Mouse (Mus musculus) liver, embryonic 18 days (tissue): ENCODE measurements around the gene Mical1. TPM values are rescaled to one million over a fixed set of nuclear protein-coding genes. Genes with fewer than 3 reads are reported as not detected.

Experiments
- polyA plus RNA-seq: library from polyadenylated mRNA; depleted of rRNA; stranded (reverse); fragments of >200 nt; gene quantifications from 2 replicates; pipeline ENCODE4 v1.2.3, GENCODE M21; 2012; rRNA removed

Gene Mical1
- polyA plus RNA-seq = 4.7 and 5.3 TPM in 2 replicates

GRCm38 (mm10) chr10:41476171-41477017, at the start of gene Mical1:
TSS of gene Mical1 (plus strand) at chr10:41476314.

GRCm38 (mm10) chr10:41450137-41450670, 25.9 kb upstream of the Mical1 start, which contains the start of gene Zbtb24:
TSS of gene Zbtb24 (plus strand) at chr10:41450383.

GRCm38 (mm10) chr10:41489708-41490517, 13.8 kb downstream of the Mical1 start, which contains the start of the genes Smpd2 and Ppil6:
TSS of gene Smpd2 (minus strand) at chr10:41490369.
TSS of gene Ppil6 (plus strand) at chr10:41490439.

GRCm38 (mm10) chr10:41518981-41519618, 43.0 kb downstream of the Mical1 start, which contains the start of gene Cd164:
TSS of gene Cd164 (plus strand) at chr10:41519414.

Other genes starting within 250 kb of the Mical1 start
- 3.8 and 4.2 TPM in 2 replicates for gene Fig4, start 173.1 kb upstream of the Mical1 start, polyA plus RNA-seq
- not detected in 2 replicates for gene Ak9, start 172.3 kb upstream of the Mical1 start, polyA plus RNA-seq
- 4.2 TPM in 2 replicates for gene Zbtb24, start 25.9 kb upstream of the Mical1 start, polyA plus RNA-seq
- 18.2 and 18.8 TPM in 2 replicates for gene Smpd2, start 14.1 kb downstream of the Mical1 start, polyA plus RNA-seq
- 0.17 and 0.24 TPM in 2 replicates for gene Ppil6, start 14.1 kb downstream of the Mical1 start, polyA plus RNA-seq
- gene Cd164, start 43.1 kb downstream of the Mical1 start, polyA plus RNA-seq = 52.1 and 55.6 TPM in 2 replicates
- gene Ccdc162, start 240.3 kb downstream of the Mical1 start, polyA plus RNA-seq = 0.42 and 0.47 TPM in 2 replicates